Mouse (Mus musculus): ENCODE results near the gene Glis1. TPM values are rescaled to one million over a fixed set of nuclear protein-coding genes. Genes with fewer than 3 reads are reported as not detected.

The Glis1 gene
- polyA plus RNA-seq, 1 experiment from 2014 or later: 1.2 TPM

DNA sequence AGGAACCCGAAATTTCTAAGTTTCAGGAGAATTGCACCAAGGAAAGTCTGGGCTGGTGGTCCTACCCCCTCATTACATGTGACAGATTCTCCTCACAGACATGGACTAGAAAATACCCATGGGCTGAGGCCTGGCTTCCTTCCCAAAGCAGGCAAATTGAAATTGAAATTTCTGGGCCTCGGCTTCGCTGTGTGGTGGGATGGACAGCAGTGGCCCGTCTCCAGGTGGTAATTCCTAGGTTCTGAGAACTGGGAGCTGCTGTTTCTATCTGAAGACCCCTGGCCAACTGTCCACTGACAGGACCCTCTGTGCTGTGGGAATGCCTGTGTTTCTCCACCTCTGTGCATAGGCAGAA, 49.8 kb downstream of the Glis1 start:
- Histone ChIP-seq H3K9me3 (ENCODE audit: control insufficient read depth, low read length) (no peaks in the 10 kb centered on the region), H3K4me2 (no peak overlapping the region), H3K9ac (ENCODE audit: low read depth, low read length) (no peak overlapping the region), H3K36me3 (ENCODE audit: control insufficient read depth, insufficient read depth, low read length) (no peaks in the 10 kb centered on the region), H3K4me3 (ENCODE audit: low read depth, low read length) (no peak overlapping the region), H3K27me3 (replicated peaks; ENCODE audit: control insufficient read depth, insufficient read depth, low read length) (no peaks in the 10 kb centered on the region), H3K27ac (ENCODE audit: low read depth, low read length) (no peak overlapping the region), H3K4me1 (replicated peaks; ENCODE audit: control insufficient read depth, insufficient read depth, low read length) (no peaks in the 10 kb centered on the region)
- WGBS: 80% methylated on average over 4 of the region's 4 CpGs
- no peak for ATAC-seq (replicated peaks; ENCODE audit: low FRiP score)
- DNase-seq (ENCODE audit: low spot score): no peak

GRCm38 (mm10) chr4:107485903-107486302, 51.5 kb downstream of the Glis1 start:
- no peaks in the 10 kb centered on the region for H3K9me3 ChIP-seq (ENCODE audit: control insufficient read depth, low read length)
- no peak overlapping the region for H3K4me3 ChIP-seq (ENCODE audit: low read depth, low read length)
- H3K27ac ChIP-seq (ENCODE audit: low read depth, low read length): no peak overlapping the region
- H3K4me2 ChIP-seq: no peak overlapping the region
- DNase-seq (ENCODE audit: low spot score): no peak
- H3K9ac ChIP-seq (ENCODE audit: low read depth, low read length): no peak overlapping the region
- WGBS: 56% methylated on average over 5 of the region's 5 CpGs
- no peak for ATAC-seq (replicated peaks; ENCODE audit: low FRiP score)
- H3K27me3 ChIP-seq (replicated peaks; ENCODE audit: control insufficient read depth, insufficient read depth, low read length): no peaks in the 10 kb centered on the region
- H3K36me3 ChIP-seq (ENCODE audit: control insufficient read depth, insufficient read depth, low read length): no peaks in the 10 kb centered on the region
- H3K4me1 ChIP-seq (replicated peaks; ENCODE audit: control insufficient read depth, insufficient read depth, low read length): no peaks in the 10 kb centered on the region

GRCm38 (mm10) chr4:107489121-107489840, 54.9 kb downstream of the Glis1 start:
- Histone ChIP-seq H3K9ac (ENCODE audit: low read depth, low read length) (no peak overlapping the region), H3K27ac (ENCODE audit: low read depth, low read length) (no peak overlapping the region), H3K36me3 (ENCODE audit: control insufficient read depth, insufficient read depth, low read length) (no peaks in the 10 kb centered on the region), H3K4me1 (replicated peaks; ENCODE audit: control insufficient read depth, insufficient read depth, low read length) (no peaks in the 10 kb centered on the region), H3K9me3 (ENCODE audit: control insufficient read depth, low read length) (no peaks in the 10 kb centered on the region), H3K27me3 (replicated peaks; ENCODE audit: control insufficient read depth, insufficient read depth, low read length) (no peaks in the 10 kb centered on the region), H3K4me2 (no peak overlapping the region), H3K4me3 (ENCODE audit: low read depth, low read length) (no peak overlapping the region)
- DNase-seq (ENCODE audit: low spot score): no peak
- ATAC-seq (replicated peaks; ENCODE audit: low FRiP score): no peak
- WGBS: 86% methylated on average over 20 of the region's 20 CpGs

GRCm38 (mm10) chr4:107492991-107493390, 58.6 kb downstream of the Glis1 start:
- Histone ChIP-seq H3K4me1 (replicated peaks; ENCODE audit: control insufficient read depth, insufficient read depth, low read length) (no peaks in the 10 kb centered on the region), H3K27ac (ENCODE audit: low read depth, low read length) (no peak overlapping the region), H3K9ac (ENCODE audit: low read depth, low read length) (no peak overlapping the region), H3K4me3 (ENCODE audit: low read depth, low read length) (no peak overlapping the region), H3K4me2 (no peak overlapping the region), H3K9me3 (ENCODE audit: control insufficient read depth, low read length) (no peaks in the 10 kb centered on the region), H3K36me3 (ENCODE audit: control insufficient read depth, insufficient read depth, low read length) (no peaks in the 10 kb centered on the region), H3K27me3 (replicated peaks; ENCODE audit: control insufficient read depth, insufficient read depth, low read length) (no peaks in the 10 kb centered on the region)
- 68% methylated on average over 5 of the region's 5 CpGs for WGBS
- DNase-seq (ENCODE audit: low spot score) (no peak), ATAC-seq (replicated peaks; ENCODE audit: low FRiP score) (no peak)

- ATAC-seq (replicated peaks; ENCODE audit: low FRiP score): no peak
- 72% methylated on average over 9 of the region's 9 CpGs for WGBS
- H3K36me3 ChIP-seq (ENCODE audit: control insufficient read depth, insufficient read depth, low read length): no peaks in the 10 kb centered on the region
These were observed 61.5 kb downstream of the Glis1 start for GRCm38 (mm10) chr4:107495751-107496430.

DNA sequence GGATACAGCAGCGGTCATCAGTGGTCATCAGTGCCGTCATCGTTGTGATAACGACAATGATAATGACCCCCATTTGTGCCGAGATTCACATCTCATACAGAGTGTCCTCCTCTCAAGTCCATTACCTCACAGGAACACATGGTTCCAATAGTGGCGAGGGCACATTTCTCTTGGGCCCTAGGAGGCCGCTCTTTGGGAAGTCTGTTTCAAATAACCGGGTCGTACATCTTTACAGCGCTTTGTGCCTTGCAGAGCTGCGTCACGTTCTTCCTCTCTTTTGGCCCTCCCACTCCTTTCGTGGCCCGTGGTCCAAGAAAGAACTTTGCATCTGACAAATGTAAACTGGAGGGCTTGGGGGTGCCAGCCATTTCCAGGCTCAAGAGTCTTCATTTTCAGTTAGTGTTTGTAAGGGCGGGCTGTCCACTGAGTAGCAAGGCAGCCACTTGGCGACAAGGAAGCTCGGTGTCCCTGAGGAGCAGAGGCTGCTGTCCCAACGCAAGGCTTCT, 63.1 kb downstream of the Glis1 start:
- no peaks in the 10 kb centered on the region for H3K4me1 ChIP-seq (replicated peaks; ENCODE audit: control insufficient read depth, insufficient read depth, low read length)
- 81% methylated on average over 18 of the region's 18 CpGs for WGBS
- H3K27me3 ChIP-seq (replicated peaks; ENCODE audit: control insufficient read depth, insufficient read depth, low read length): no peaks in the 10 kb centered on the region
- ATAC-seq (replicated peaks; ENCODE audit: low FRiP score): no peak
- no peaks in the 10 kb centered on the region for H3K36me3 ChIP-seq (ENCODE audit: control insufficient read depth, insufficient read depth, low read length)
- no peak overlapping the region for H3K27ac ChIP-seq (ENCODE audit: low read depth, low read length)
- DNase-seq (ENCODE audit: low spot score): no peak
- H3K9ac ChIP-seq (ENCODE audit: low read depth, low read length): no peak overlapping the region
- no peak overlapping the region for H3K4me3 ChIP-seq (ENCODE audit: low read depth, low read length)
- no peak overlapping the region for H3K4me2 ChIP-seq
- no peaks in the 10 kb centered on the region for H3K9me3 ChIP-seq (ENCODE audit: control insufficient read depth, low read length)

More at GRCm38 (mm10) chr4:107495751-107496430, 61.5 kb downstream of the Glis1 start:
- Histone ChIP-seq H3K27me3 (replicated peaks; ENCODE audit: control insufficient read depth, insufficient read depth, low read length) (no peaks in the 10 kb centered on the region), H3K4me3 (ENCODE audit: low read depth, low read length) (no peak overlapping the region), H3K9ac (ENCODE audit: low read depth, low read length) (no peak overlapping the region), H3K9me3 (ENCODE audit: control insufficient read depth, low read length) (no peaks in the 10 kb centered on the region), H3K27ac (ENCODE audit: low read depth, low read length) (no peak overlapping the region), H3K4me2 (no peak overlapping the region), H3K4me1 (replicated peaks; ENCODE audit: control insufficient read depth, insufficient read depth, low read length) (no peaks in the 10 kb centered on the region)
- no peak for DNase-seq (ENCODE audit: low spot score)

GRCm38 (mm10) chr4:107502601-107503051, 68.2 kb downstream of the Glis1 start:
- no peak for DNase-seq (ENCODE audit: low spot score)
- H3K9ac ChIP-seq (ENCODE audit: low read depth, low read length): no peak overlapping the region
- H3K4me2 ChIP-seq: no peak overlapping the region
- no peaks in the 10 kb centered on the region for H3K9me3 ChIP-seq (ENCODE audit: control insufficient read depth, low read length)
- ATAC-seq (replicated peaks; ENCODE audit: low FRiP score): no peak
- no peak overlapping the region for H3K27ac ChIP-seq (ENCODE audit: low read depth, low read length)
- no peak overlapping the region for H3K4me3 ChIP-seq (ENCODE audit: low read depth, low read length)
- H3K4me1 ChIP-seq (replicated peaks; ENCODE audit: control insufficient read depth, insufficient read depth, low read length): no peaks in the 10 kb centered on the region
- H3K27me3 ChIP-seq (replicated peaks; ENCODE audit: control insufficient read depth, insufficient read depth, low read length): no peaks in the 10 kb centered on the region
- no peaks in the 10 kb centered on the region for H3K36me3 ChIP-seq (ENCODE audit: control insufficient read depth, insufficient read depth, low read length)
- 70% methylated on average over 10 of the region's 10 CpGs for WGBS

- H3K4me3 ChIP-seq (ENCODE audit: low read depth, low read length): no peak overlapping the region
- H3K27ac ChIP-seq (ENCODE audit: low read depth, low read length): no peak overlapping the region
- no peaks in the 10 kb centered on the region for H3K9me3 ChIP-seq (ENCODE audit: control insufficient read depth, low read length)
- 90% methylated on average over 11 of the region's 11 CpGs for WGBS
- H3K4me1 ChIP-seq (replicated peaks; ENCODE audit: control insufficient read depth, insufficient read depth, low read length): no peaks in the 10 kb centered on the region
- H3K27me3 ChIP-seq (replicated peaks; ENCODE audit: control insufficient read depth, insufficient read depth, low read length): no peaks in the 10 kb centered on the region
- no peaks in the 10 kb centered on the region for H3K36me3 ChIP-seq (ENCODE audit: control insufficient read depth, insufficient read depth, low read length)
- no peak overlapping the region for H3K4me2 ChIP-seq
- ATAC-seq (replicated peaks; ENCODE audit: low FRiP score): no peak
- H3K9ac ChIP-seq (ENCODE audit: low read depth, low read length): no peak overlapping the region
- no peak for DNase-seq (ENCODE audit: low spot score)
These were observed 80.6 kb downstream of the Glis1 start for GRCm38 (mm10) chr4:107514981-107515380.

DNA sequence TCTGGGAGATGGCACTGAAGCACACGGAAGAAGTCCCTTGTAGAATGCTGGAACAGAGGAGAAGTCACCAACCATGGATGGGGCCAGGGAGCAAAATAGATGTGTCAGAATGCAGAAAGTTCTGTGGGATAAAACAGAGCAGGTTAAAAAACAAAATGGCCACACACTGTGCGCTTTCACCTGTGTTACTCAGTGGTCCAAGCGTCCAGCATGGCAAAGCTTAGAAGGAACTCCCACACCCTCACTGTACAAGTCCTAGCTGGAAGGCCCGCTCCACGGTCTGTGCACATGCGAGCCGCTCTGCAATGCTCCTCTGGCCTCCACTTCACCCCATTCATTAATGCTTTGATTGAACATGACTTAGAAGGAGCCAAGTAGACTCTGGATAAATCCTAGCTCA, 81.2 kb downstream of the Glis1 start:
- no peaks in the 10 kb centered on the region for H3K36me3 ChIP-seq (ENCODE audit: control insufficient read depth, insufficient read depth, low read length)
- H3K27ac ChIP-seq (ENCODE audit: low read depth, low read length): no peak overlapping the region
- no peaks in the 10 kb centered on the region for H3K27me3 ChIP-seq (replicated peaks; ENCODE audit: control insufficient read depth, insufficient read depth, low read length)
- WGBS: 94% methylated on average over 7 of the region's 7 CpGs
- H3K9ac ChIP-seq (ENCODE audit: low read depth, low read length): no peak overlapping the region
- no peak for ATAC-seq (replicated peaks; ENCODE audit: low FRiP score)
- no peak overlapping the region for H3K4me3 ChIP-seq (ENCODE audit: low read depth, low read length)
- H3K4me1 ChIP-seq (replicated peaks; ENCODE audit: control insufficient read depth, insufficient read depth, low read length): no peaks in the 10 kb centered on the region
- DNase-seq (ENCODE audit: low spot score): no peak
- H3K4me2 ChIP-seq: no peak overlapping the region
- H3K9me3 ChIP-seq (ENCODE audit: control insufficient read depth, low read length): no peaks in the 10 kb centered on the region

All from liver, embryonic 11.5 days (tissue).